Mouse (Mus musculus): ENCODE measurements around the gene Dpp4.

- TF ChIP-seq POLR2A (IDR thresholded peaks at IDR 0.05; ENCODE audit: low read depth, low read length) (no peak), CTCF (IDR thresholded peaks at IDR 0.05; ENCODE audit: extremely low read depth, insufficient read depth, insufficient read length, insufficient replicate concordance) (no peak)
Observed at GRCm38 (mm10) chr2:62360872-62361271, 51.2 kb downstream of the Dpp4 start.
